Mouse (Mus musculus) CD8-positive naive resting alpha-beta T cell, adult 2 months (primary cell): Measurements from ENCODE around the gene Ttc1.

ENCODE experiments used
- DNase-seq, 2 experiments: peaks; one replicate each; pipeline ENCODE4 v3.0.0; 2022; ENCODE audit warnings: low read depth in 2 of 2, low spot score in 2 of 2

Ttc1 gene

GRCm38 (mm10) chr11:43705751-43706150 is 42.1 kb downstream of the Ttc1 start:
- DNase-seq, result no peak

GRCm38 (mm10) chr11:43703552-43703951 is 44.3 kb downstream of the Ttc1 start:
- no peak for DNase-seq

GRCm38 (mm10) chr11:43700291-43700690 is 47.5 kb downstream of the Ttc1 start:
- no peak for DNase-seq

GRCm38 (mm10) chr11:43698621-43699020 is 49.2 kb downstream of the Ttc1 start:
- no peak for DNase-seq

- no peak for DNase-seq
Observed at GRCm38 (mm10) chr11:43696623-43697022, 51.2 kb downstream of the Ttc1 start.

- DNase-seq, result no peak
Observed at GRCm38 (mm10) chr11:43688850-43689249, 59.0 kb downstream of the Ttc1 start.

GRCm38 (mm10) chr11:43682415-43683217 is 65.2 kb downstream of the Ttc1 start:
- peak; percentile 43 to 61 for DNase-seq

- DNase-seq, result peak; percentile 97
Observed at GRCm38 (mm10) chr11:43681472-43682414, 66.1 kb downstream of the Ttc1 start, which contains the start of gene Pwwp2a. Pwwp2a (plus strand) TSS chr11:43681998.
